Mouse (Mus musculus): ENCODE data around the gene Cxcr1. TPM values are rescaled to one million over a fixed set of nuclear protein-coding genes. Genes with fewer than 3 reads are reported as not detected.

The Cxcr1 gene
- polyA plus RNA-seq, 1 experiment from 2014 or later, result not detected

- Histone ChIP-seq H3K4me3 (ENCODE audit: low read depth, low read length) (no peak overlapping the region), H3K27ac (ENCODE audit: low read depth, low read length) (no peak overlapping the region), H3K4me1 (ENCODE audit: control insufficient read depth, insufficient read depth, low read length) (no peaks in the 10 kb centered on the region), H3K27me3 (ENCODE audit: control insufficient read depth, insufficient read depth, low read length) (no peaks in the 10 kb centered on the region), H3K36me3 (ENCODE audit: control insufficient read depth, insufficient read depth, low read length) (no peaks in the 10 kb centered on the region), H3K9ac (ENCODE audit: low read length) (no peak overlapping the region), H3K4me2 (ENCODE audit: low read depth) (no peak overlapping the region), H3K9me3 (ENCODE audit: control insufficient read depth, low read length) (no peaks in the 10 kb centered on the region)
- no peak for DNase-seq (ENCODE audit: low spot score)
- no peak for ATAC-seq (ENCODE audit: insufficient read depth, low FRiP score, low TSS enrichment)
- 70% methylated on average over 2 of the region's 2 CpGs for WGBS
Observed at GRCm38 (mm10) chr1:74183006-74183405, 11.4 kb downstream of the Cxcr1 start.

GRCm38 (mm10) chr1:74181462-74181861 is 13.0 kb downstream of the Cxcr1 start:
- no peak for DNase-seq (ENCODE audit: low spot score)
- H3K27me3 ChIP-seq (ENCODE audit: control insufficient read depth, insufficient read depth, low read length), result no peaks in the 10 kb centered on the region
- no peaks in the 10 kb centered on the region for H3K4me1 ChIP-seq (ENCODE audit: control insufficient read depth, insufficient read depth, low read length)
- ATAC-seq (ENCODE audit: insufficient read depth, low FRiP score, low TSS enrichment), result no peak
- H3K36me3 ChIP-seq (ENCODE audit: control insufficient read depth, insufficient read depth, low read length), result no peaks in the 10 kb centered on the region
- no peak overlapping the region for H3K4me3 ChIP-seq (ENCODE audit: low read depth, low read length)
- 72% methylated on average over 2 of the region's 2 CpGs for WGBS
- no peak overlapping the region for H3K4me2 ChIP-seq (ENCODE audit: low read depth)
- no peak overlapping the region for H3K9ac ChIP-seq (ENCODE audit: low read length)
- no peak overlapping the region for H3K27ac ChIP-seq (ENCODE audit: low read depth, low read length)
- no peaks in the 10 kb centered on the region for H3K9me3 ChIP-seq (ENCODE audit: control insufficient read depth, low read length)

- Histone ChIP-seq H3K4me2 (ENCODE audit: low read depth) (no peak overlapping the region), H3K36me3 (ENCODE audit: control insufficient read depth, insufficient read depth, low read length) (no peaks in the 10 kb centered on the region), H3K9me3 (ENCODE audit: control insufficient read depth, low read length) (no peaks in the 10 kb centered on the region), H3K27ac (ENCODE audit: low read depth, low read length) (no peak overlapping the region), H3K4me1 (ENCODE audit: control insufficient read depth, insufficient read depth, low read length) (no peaks in the 10 kb centered on the region), H3K4me3 (ENCODE audit: low read depth, low read length) (no peak overlapping the region), H3K27me3 (ENCODE audit: control insufficient read depth, insufficient read depth, low read length) (no peaks in the 10 kb centered on the region), H3K9ac (ENCODE audit: low read length) (no peak overlapping the region)
- no peak for DNase-seq (ENCODE audit: low spot score)
- ATAC-seq (ENCODE audit: insufficient read depth, low FRiP score, low TSS enrichment), result no peak
- 64% methylated on average over 9 of the region's 9 CpGs for WGBS
Observed at GRCm38 (mm10) chr1:74179624-74180408, 14.6 kb downstream of the Cxcr1 start.

GRCm38 (mm10) chr1:74178618-74179017 is 15.8 kb downstream of the Cxcr1 start:
- ATAC-seq (ENCODE audit: insufficient read depth, low FRiP score, low TSS enrichment) (no peak), DNase-seq (ENCODE audit: low spot score) (no peak)
- no peaks in the 10 kb centered on the region for H3K36me3 ChIP-seq (ENCODE audit: control insufficient read depth, insufficient read depth, low read length)
- no peak overlapping the region for H3K4me3 ChIP-seq (ENCODE audit: low read depth, low read length)
- WGBS, result 89% methylated on average over 3 of the region's 3 CpGs
- H3K27me3 ChIP-seq (ENCODE audit: control insufficient read depth, insufficient read depth, low read length), result no peaks in the 10 kb centered on the region
- H3K27ac ChIP-seq (ENCODE audit: low read depth, low read length), result no peak overlapping the region
- no peak overlapping the region for H3K9ac ChIP-seq (ENCODE audit: low read length)
- H3K4me2 ChIP-seq (ENCODE audit: low read depth), result no peak overlapping the region
- no peaks in the 10 kb centered on the region for H3K9me3 ChIP-seq (ENCODE audit: control insufficient read depth, low read length)
- no peaks in the 10 kb centered on the region for H3K4me1 ChIP-seq (ENCODE audit: control insufficient read depth, insufficient read depth, low read length)

- H3K27ac ChIP-seq (ENCODE audit: low read depth, low read length), result no peak overlapping the region
- WGBS, result 81% methylated on average over 4 of the region's 4 CpGs
- DNase-seq (ENCODE audit: low spot score) (no peak), ATAC-seq (ENCODE audit: insufficient read depth, low FRiP score, low TSS enrichment) (no peak)
- H3K9ac ChIP-seq (ENCODE audit: low read length), result no peak overlapping the region
- H3K9me3 ChIP-seq (ENCODE audit: control insufficient read depth, low read length), result no peaks in the 10 kb centered on the region
- no peaks in the 10 kb centered on the region for H3K36me3 ChIP-seq (ENCODE audit: control insufficient read depth, insufficient read depth, low read length)
- H3K27me3 ChIP-seq (ENCODE audit: control insufficient read depth, insufficient read depth, low read length), result no peaks in the 10 kb centered on the region
- no peak overlapping the region for H3K4me3 ChIP-seq (ENCODE audit: low read depth, low read length)
- H3K4me1 ChIP-seq (ENCODE audit: control insufficient read depth, insufficient read depth, low read length), result no peaks in the 10 kb centered on the region
- no peak overlapping the region for H3K4me2 ChIP-seq (ENCODE audit: low read depth)
Observed at GRCm38 (mm10) chr1:74175731-74176130, 18.7 kb downstream of the Cxcr1 start.

GRCm38 (mm10) chr1:74172722-74173121 is 21.7 kb downstream of the Cxcr1 start:
- H3K27me3 ChIP-seq (ENCODE audit: control insufficient read depth, insufficient read depth, low read length), result no peaks in the 10 kb centered on the region
- no peaks in the 10 kb centered on the region for H3K9me3 ChIP-seq (ENCODE audit: control insufficient read depth, low read length)
- no peak overlapping the region for H3K4me3 ChIP-seq (ENCODE audit: low read depth, low read length)
- H3K27ac ChIP-seq (ENCODE audit: low read depth, low read length), result no peak overlapping the region
- DNase-seq (ENCODE audit: low spot score) (no peak), ATAC-seq (ENCODE audit: insufficient read depth, low FRiP score, low TSS enrichment) (no peak)
- 92% methylated on average over 3 of the region's 3 CpGs for WGBS
- H3K36me3 ChIP-seq (ENCODE audit: control insufficient read depth, insufficient read depth, low read length), result no peaks in the 10 kb centered on the region
- H3K4me1 ChIP-seq (ENCODE audit: control insufficient read depth, insufficient read depth, low read length), result no peaks in the 10 kb centered on the region
- no peak overlapping the region for H3K4me2 ChIP-seq (ENCODE audit: low read depth)
- H3K9ac ChIP-seq (ENCODE audit: low read length), result no peak overlapping the region

GRCm38 (mm10) chr1:74169721-74170120 is 24.7 kb downstream of the Cxcr1 start:
- Histone ChIP-seq H3K27me3 (ENCODE audit: control insufficient read depth, insufficient read depth, low read length) (no peaks in the 10 kb centered on the region), H3K36me3 (ENCODE audit: control insufficient read depth, insufficient read depth, low read length) (no peaks in the 10 kb centered on the region), H3K9ac (ENCODE audit: low read length) (no peak overlapping the region), H3K9me3 (ENCODE audit: control insufficient read depth, low read length) (no peaks in the 10 kb centered on the region), H3K4me2 (ENCODE audit: low read depth) (no peak overlapping the region), H3K4me1 (ENCODE audit: control insufficient read depth, insufficient read depth, low read length) (no peaks in the 10 kb centered on the region), H3K4me3 (ENCODE audit: low read depth, low read length) (no peak overlapping the region), H3K27ac (ENCODE audit: low read depth, low read length) (no peak overlapping the region)
- 90% methylated on average over 3 of the region's 3 CpGs for WGBS
- ATAC-seq (ENCODE audit: insufficient read depth, low FRiP score, low TSS enrichment) (no peak), DNase-seq (ENCODE audit: low spot score) (no peak)

- ATAC-seq (ENCODE audit: insufficient read depth, low FRiP score, low TSS enrichment), result no peak
- H3K9ac ChIP-seq (ENCODE audit: low read length), result no peak overlapping the region
- no peaks in the 10 kb centered on the region for H3K27me3 ChIP-seq (ENCODE audit: control insufficient read depth, insufficient read depth, low read length)
- no peaks in the 10 kb centered on the region for H3K9me3 ChIP-seq (ENCODE audit: control insufficient read depth, low read length)
- DNase-seq (ENCODE audit: low spot score), result no peak
- WGBS, result 76% methylated on average over 5 of the region's 5 CpGs
- no peaks in the 10 kb centered on the region for H3K4me1 ChIP-seq (ENCODE audit: control insufficient read depth, insufficient read depth, low read length)
- H3K27ac ChIP-seq (ENCODE audit: low read depth, low read length), result no peak overlapping the region
- no peak overlapping the region for H3K4me2 ChIP-seq (ENCODE audit: low read depth)
- H3K36me3 ChIP-seq (ENCODE audit: control insufficient read depth, insufficient read depth, low read length), result no peaks in the 10 kb centered on the region
- H3K4me3 ChIP-seq (ENCODE audit: low read depth, low read length), result no peak overlapping the region
Observed at GRCm38 (mm10) chr1:74167136-74167535, 27.3 kb downstream of the Cxcr1 start.

- Histone ChIP-seq H3K4me3 (ENCODE audit: low read depth, low read length) (no peak overlapping the region), H3K27me3 (ENCODE audit: control insufficient read depth, insufficient read depth, low read length) (no peaks in the 10 kb centered on the region), H3K27ac (ENCODE audit: low read depth, low read length) (no peak overlapping the region), H3K9me3 (ENCODE audit: control insufficient read depth, low read length) (no peaks in the 10 kb centered on the region), H3K36me3 (ENCODE audit: control insufficient read depth, insufficient read depth, low read length) (no peaks in the 10 kb centered on the region), H3K4me2 (ENCODE audit: low read depth) (no peak overlapping the region), H3K9ac (ENCODE audit: low read length) (no peak overlapping the region), H3K4me1 (ENCODE audit: control insufficient read depth, insufficient read depth, low read length) (no peaks in the 10 kb centered on the region)
- ATAC-seq (ENCODE audit: insufficient read depth, low FRiP score, low TSS enrichment) (no peak), DNase-seq (ENCODE audit: low spot score) (no peak)
- 76% methylated on average over 2 of the region's 2 CpGs for WGBS
Observed at GRCm38 (mm10) chr1:74160036-74160435, 34.4 kb downstream of the Cxcr1 start.

Measured in neural tube, embryonic 11.5 days (tissue).